In the genomic region with DNA sequence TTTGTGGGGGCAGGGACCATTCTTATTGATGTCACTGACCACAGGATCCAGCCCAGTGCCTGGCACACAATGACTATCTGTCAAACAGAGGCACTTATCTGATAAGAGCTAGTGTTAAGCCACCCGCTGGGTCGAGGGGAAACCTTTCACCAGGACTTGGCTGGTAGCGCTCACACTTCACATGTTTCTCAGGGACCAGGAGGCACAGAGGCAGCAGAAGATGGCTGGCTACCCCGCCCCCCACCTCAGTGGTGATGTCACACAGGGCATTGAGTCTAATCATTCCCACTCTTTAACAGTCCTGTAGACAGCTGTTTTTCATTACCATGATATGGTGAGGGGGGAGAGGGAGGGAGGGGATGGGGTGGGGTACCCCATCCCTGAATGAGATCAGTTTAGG, we compare ENCODE assay signal across 8 mouse cellular contexts. TPM values are rescaled to one million over a fixed set of nuclear protein-coding genes. Genes with fewer than 3 reads are reported as not detected.
DNase-seq lines count a peak whose midpoint lies in the region; ATAC-seq and TF ChIP-seq lines count a peak whose summit lies in the region.

Gene Ppm1a (plus strand): TSS at position 370 of the 400 bp plus-strand sequence.

- no peaks in the 10 kb centered on the region for H3K27me3 ChIP-seq in lung, embryonic 14.5 days (ENCODE audit: insufficient read depth, low read length)
- no peaks in the 10 kb centered on the region for H3K27me3 ChIP-seq in intestine, embryonic 16.5 days (replicated peaks; ENCODE audit: control insufficient read depth, insufficient read depth, low read length)

- 12% methylated on average over 4 of the region's 4 CpGs for WGBS in lung, embryonic 14.5 days
- 19% methylated on average over 4 of the region's 4 CpGs for WGBS in intestine, embryonic 16.5 days

- H3K9ac ChIP-seq in lung, embryonic 14.5 days, result no peak within 1 kb of the TSS
- H3K9ac ChIP-seq in intestine, embryonic 16.5 days (ENCODE audit: low read depth, low read length), result no peak within 1 kb of the TSS

- no peak within 1 kb of the TSS for H3K4me2 ChIP-seq in lung, embryonic 14.5 days
- H3K4me2 ChIP-seq in intestine, embryonic 16.5 days (ENCODE audit: low read depth, low read length), result no peak within 1 kb of the TSS

- no peak within 1 kb of the TSS for H3K4me3 ChIP-seq in lung, embryonic 14.5 days (ENCODE audit: low read depth, low read length)
- H3K4me3 ChIP-seq in intestine, embryonic 16.5 days (ENCODE audit: low read length), result no peak within 1 kb of the TSS

- no peaks in the 10 kb centered on the region for H3K9me3 ChIP-seq in lung, embryonic 14.5 days (ENCODE audit: low read depth, low read length)
- no peaks in the 10 kb centered on the region for H3K9me3 ChIP-seq in intestine, embryonic 16.5 days (ENCODE audit: control insufficient read depth, low read length)

- DNase-seq in lung, embryonic 14.5 days, result no peak
- DNase-seq in lung, postnatal 14 days, result no peak
- no peak for DNase-seq in gastrocnemius, postnatal 4 days (ENCODE audit: low spot score in 2 of 2)
- peak; percentile 41 for DNase-seq in mesoderm, embryonic 11.5 days (ENCODE audit: low read depth, low spot score)
- DNase-seq in yolk sac, embryonic 10.5 days (ENCODE audit: low spot score), result no peak
- no peak for DNase-seq in kidney, adult 8-10 months

- no peak within 1 kb of the TSS for H3K27ac ChIP-seq in lung, embryonic 14.5 days (ENCODE audit: low read depth)
- H3K27ac ChIP-seq in intestine, embryonic 16.5 days (ENCODE audit: low read length), result no peak within 1 kb of the TSS

- ATAC-seq in lung, embryonic 14.5 days (ENCODE audit: insufficient read depth), result no peak
- ATAC-seq in common myeloid progenitor, adult 5-6 weeks (replicated peaks; ENCODE audit: low read depth, poor library complexity, severe bottlenecking), result no peak
- no peak for ATAC-seq in intestine, embryonic 16.5 days

- no peak for TF ChIP-seq CTCF in lung, embryonic 14.5 days (IDR thresholded peaks at IDR 0.05; ENCODE audit: low read depth)

- 0 out of 2 replicates have a peak, but pooled peaks cover 2% of the 10 kb centered on the region for H3K4me1 ChIP-seq in lung, embryonic 14.5 days (ENCODE audit: insufficient read depth)
- peaks cover 6% of the 10 kb centered on the region for H3K4me1 ChIP-seq in intestine, embryonic 16.5 days (ENCODE audit: control insufficient read depth, insufficient read depth, low read length)

- no peaks in the 10 kb centered on the region for H3K36me3 ChIP-seq in lung, embryonic 14.5 days (ENCODE audit: insufficient read depth)
- no peaks in the 10 kb centered on the region for H3K36me3 ChIP-seq in intestine, embryonic 16.5 days (ENCODE audit: control insufficient read depth, insufficient read depth, low read length)

RNA-seq across cellular contexts. Expression of gene Ppm1a, which starts in this region (rescaled TPM):
- 64.9 and 65.1 TPM in 2 replicates for polyA plus RNA-seq in lung, embryonic 14.5 days (2014; fragmentation: Nextera tagmentation; extraction: Ambion mirVana)
- total RNA-seq in common myeloid progenitor, adult 5-6 weeks (2017), result 99.2 and 105 TPM in 2 replicates
- 100 to 1,000 TPM; 220 to 234 TPM for total RNA-seq in gastrocnemius, postnatal 4 days (2021)
- polyA plus RNA-seq in intestine, embryonic 16.5 days (2015; fragmentation: Nextera tagmentation; extraction: Ambion mirVana), result 20.0 and 21.2 TPM in 2 replicates
